ENCODE assay signal across 8 mouse cellular contexts in genomic region chr2:27505539-27505938, GRCm38 (mm10). TPM values are rescaled to one million over a fixed set of nuclear protein-coding genes. Genes with fewer than 3 reads are reported as not detected.
A peak's percentile ranks its signal among the peaks of the same experiment; 100 is the strongest.
DNase-seq lines count a peak whose midpoint lies in the region; ATAC-seq and TF ChIP-seq lines count a peak whose summit lies in the region.

No protein-coding gene starts in this region.

- intact Hi-C loops in gastrocnemius, adult 2 months (cut with DNase I) = no loop called here

- H3K4me1 ChIP-seq in heart, embryonic 11.5 days (ENCODE audit: control insufficient read depth, insufficient read depth, low read length) = peaks cover 25% of the 10 kb centered on the region
- peaks cover 27% of the 10 kb centered on the region for H3K4me1 ChIP-seq in limb, embryonic 10.5 days
- H3K4me1 ChIP-seq in neural tube, embryonic 11.5 days (ENCODE audit: control insufficient read depth, insufficient read depth, low read length) = no peaks in the 10 kb centered on the region

- H3K27ac ChIP-seq in gastrocnemius, adult 2 months = peak overlapping the region; percentile 79
- H3K27ac ChIP-seq in heart, embryonic 11.5 days (ENCODE audit: low read depth, low read length) = peak overlapping the region; percentile 36
- H3K27ac ChIP-seq in limb, embryonic 10.5 days = peak overlapping the region; percentile 38
- H3K27ac ChIP-seq in neural tube, embryonic 11.5 days (ENCODE audit: low read depth, low read length) = no peak overlapping the region

- H3K9me3 ChIP-seq in heart, embryonic 11.5 days (replicated peaks; ENCODE audit: control insufficient read depth, low read length) = no peaks in the 10 kb centered on the region
- no peaks in the 10 kb centered on the region for H3K9me3 ChIP-seq in limb, embryonic 10.5 days (replicated peaks)
- no peaks in the 10 kb centered on the region for H3K9me3 ChIP-seq in neural tube, embryonic 11.5 days (ENCODE audit: control insufficient read depth, low read length)

- no peak overlapping the region for H3K4me2 ChIP-seq in heart, embryonic 11.5 days
- H3K4me2 ChIP-seq in neural tube, embryonic 11.5 days (ENCODE audit: low read depth) = no peak overlapping the region

- no peak overlapping the region for H3K9ac ChIP-seq in heart, embryonic 11.5 days (ENCODE audit: low read depth, low read length)
- no peak overlapping the region for H3K9ac ChIP-seq in neural tube, embryonic 11.5 days (ENCODE audit: low read length)

- no peaks in the 10 kb centered on the region for H3K36me3 ChIP-seq in heart, embryonic 11.5 days (ENCODE audit: control insufficient read depth, insufficient read depth, low read length)
- H3K36me3 ChIP-seq in limb, embryonic 10.5 days = no peaks in the 10 kb centered on the region
- H3K36me3 ChIP-seq in neural tube, embryonic 11.5 days (ENCODE audit: control insufficient read depth, insufficient read depth, low read length) = no peaks in the 10 kb centered on the region

- WGBS in heart, embryonic 11.5 days (ENCODE audit: insufficient replicate concordance) = 7% methylated on average over 6 of the region's 6 CpGs
- WGBS in limb, embryonic 10.5 days = 8% methylated on average over 6 of the region's 6 CpGs
- WGBS in neural tube, embryonic 11.5 days = 15% methylated on average over 6 of the region's 6 CpGs

- TF ChIP-seq CTCF in gastrocnemius, adult 2 months (IDR thresholded peaks at IDR 0.05) = peak; percentile 7; the same call in 1 of the 2 replicates

- DNase-seq in gastrocnemius, adult 2 months = peak; percentile 26
- DNase-seq in gastrocnemius, postnatal 4 days (ENCODE audit: low spot score in 2 of 2) = no peak
- peak; percentile 72 for DNase-seq in limb, embryonic 10.5 days (ENCODE audit: low spot score)
- peak; percentile 34 for DNase-seq in neural tube, embryonic 11.5 days (ENCODE audit: low spot score)
- no peak for DNase-seq in cerebellum, adult 9-10 months
- no peak for DNase-seq in adrenal gland, postnatal 4 days (ENCODE audit: low spot score in 2 of 2)

- peak; percentile 47; the same call in 1 of the 2 replicates for ATAC-seq in heart, embryonic 11.5 days (replicated peaks; ENCODE audit: insufficient number of reproducible peaks, low FRiP score, low TSS enrichment)
- no peak for ATAC-seq in neural tube, embryonic 11.5 days (ENCODE audit: insufficient read depth, low FRiP score, low TSS enrichment)
- ATAC-seq in inflammation-experienced regulatory T-cells, adult 6 months = no peak

- H3K27me3 ChIP-seq in heart, embryonic 11.5 days (ENCODE audit: control insufficient read depth, insufficient read depth, low read length) = no peaks in the 10 kb centered on the region
- H3K27me3 ChIP-seq in limb, embryonic 10.5 days (ENCODE audit: low read depth, poor library complexity, severe bottlenecking) = no peaks in the 10 kb centered on the region
- H3K27me3 ChIP-seq in neural tube, embryonic 11.5 days (ENCODE audit: control insufficient read depth, insufficient read depth, low read length) = no peaks in the 10 kb centered on the region

- no peak overlapping the region for H3K4me3 ChIP-seq in gastrocnemius, adult 2 months
- H3K4me3 ChIP-seq in heart, embryonic 11.5 days (ENCODE audit: low read depth, low read length) = no peak overlapping the region
- H3K4me3 ChIP-seq in limb, embryonic 10.5 days = no peak overlapping the region
- no peak overlapping the region for H3K4me3 ChIP-seq in neural tube, embryonic 11.5 days (ENCODE audit: low read depth, low read length)

RNA-seq across cellular contexts. Expression of gene Brd3, which starts 1.9 kb away (rescaled TPM):
- 10 to 100 TPM; 20.8 to 32.2 TPM for total RNA-seq in gastrocnemius, adult 2 months (2021)
- 100 to 1,000 TPM; 103 to 109 TPM for total RNA-seq in gastrocnemius, postnatal 4 days (2021)
- polyA plus RNA-seq in heart, embryonic 11.5 days (2014; fragmentation: Nextera tagmentation; extraction: Ambion mirVana) = 99.5 and 116 TPM in 2 replicates
- 188 and 193 TPM in 2 replicates for polyA plus RNA-seq in limb, embryonic 10.5 days (2016; fragmentation: Nextera tagmentation; extraction: Ambion mirVana)
- 198 and 204 TPM in 2 replicates for polyA plus RNA-seq in neural tube, embryonic 11.5 days (2014; fragmentation: Nextera tagmentation; extraction: Ambion mirVana)
- total RNA-seq in adrenal gland, postnatal 4 days (2021) = 100 to 1,000 TPM; 133 to 136 TPM
- 10 to 100 TPM; 28.7 to 35.5 (median 34.6) TPM for polyA plus RNA-seq in inflammation-experienced regulatory T-cells, adult 6 months (2017; shearing (Covaris generic))

RNA-seq across cellular contexts. Expression of gene Wdr5, which starts 9.4 kb away (rescaled TPM):
- total RNA-seq in gastrocnemius, adult 2 months (2021) = 10 to 100 TPM; 18.8 to 21.3 TPM
- 10 to 100 TPM; 36.4 to 39.2 TPM for total RNA-seq in gastrocnemius, postnatal 4 days (2021)
- 37.2 and 40.1 TPM in 2 replicates for polyA plus RNA-seq in heart, embryonic 11.5 days (2014; fragmentation: Nextera tagmentation; extraction: Ambion mirVana)
- 94.0 and 95.2 TPM in 2 replicates for polyA plus RNA-seq in limb, embryonic 10.5 days (2016; fragmentation: Nextera tagmentation; extraction: Ambion mirVana)
- 64.5 and 69.1 TPM in 2 replicates for polyA plus RNA-seq in neural tube, embryonic 11.5 days (2014; fragmentation: Nextera tagmentation; extraction: Ambion mirVana)
- 10 to 100 TPM; 46.1 to 50.4 TPM for total RNA-seq in adrenal gland, postnatal 4 days (2021)
- 10 to 100 TPM; 15.3 to 16.2 (median 15.6) TPM for polyA plus RNA-seq in inflammation-experienced regulatory T-cells, adult 6 months (2017; shearing (Covaris generic))

Comparison
In these comparisons a context has a peak if more than half of its experiments do, and no peak if none do; other contexts are left out.
1. DNase-seq: peak in gastrocnemius, adult 2 months (single experiment), limb, embryonic 10.5 days (single experiment) and neural tube, embryonic 11.5 days (single experiment); none in gastrocnemius, postnatal 4 days (0 of 2), cerebellum, adult 9-10 months (single experiment) and adrenal gland, postnatal 4 days (0 of 2).